Mouse (Mus musculus) adrenal gland, adult 8-10 months (tissue): ENCODE measurements at regions not wholly inside any gene's neighbourhood (a gene's known extent, or its start where the extent isn't known, plus 50 kb on each side); places are given as distances from the start of the nearest gene placed in this dataset.

Experiments used
- DNase-seq: peaks from one replicate; pipeline ENCODE4 v3.0.0; 2022

DNA sequence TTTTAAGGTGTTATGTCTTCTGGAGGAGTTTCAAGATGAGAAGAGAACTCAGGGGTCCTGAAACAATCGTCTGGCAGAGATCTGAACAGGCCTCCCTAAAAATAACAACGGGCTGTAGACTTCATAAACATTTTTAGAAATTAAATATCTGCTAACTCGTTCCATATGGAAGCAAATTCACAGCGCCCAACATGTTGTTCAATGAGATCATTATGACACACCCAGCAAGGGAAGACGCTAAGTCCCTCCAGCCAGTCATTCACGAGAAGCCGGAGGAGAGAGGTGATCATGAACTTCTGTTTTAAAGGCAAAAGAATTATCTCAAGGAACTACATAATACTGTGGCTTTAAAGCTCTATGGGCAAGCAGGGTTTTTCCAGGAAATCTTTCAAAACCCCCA lies 334.8 kb downstream of the Efna5 start:
- no peak for DNase-seq

DNA sequence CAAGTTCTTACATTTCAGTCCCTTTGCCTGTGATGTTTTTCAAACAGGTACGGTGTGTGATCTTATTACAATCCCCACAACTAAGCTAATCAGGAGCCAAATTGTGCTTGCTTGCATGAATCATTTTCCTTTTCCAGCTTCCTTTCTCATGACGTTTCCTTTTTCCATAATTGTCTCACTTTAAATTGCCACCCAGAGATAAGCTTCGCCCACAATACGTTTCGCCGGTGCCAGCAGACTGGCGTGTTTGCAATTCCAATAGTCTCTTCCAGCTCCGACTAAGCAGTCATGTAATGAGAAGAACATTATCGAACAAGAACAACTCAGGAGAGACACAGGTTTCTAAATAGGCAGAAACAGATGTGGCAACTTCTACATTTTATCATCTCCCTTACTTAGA lies 335.8 kb downstream of the Efna5 start:
- no peak for DNase-seq

DNA sequence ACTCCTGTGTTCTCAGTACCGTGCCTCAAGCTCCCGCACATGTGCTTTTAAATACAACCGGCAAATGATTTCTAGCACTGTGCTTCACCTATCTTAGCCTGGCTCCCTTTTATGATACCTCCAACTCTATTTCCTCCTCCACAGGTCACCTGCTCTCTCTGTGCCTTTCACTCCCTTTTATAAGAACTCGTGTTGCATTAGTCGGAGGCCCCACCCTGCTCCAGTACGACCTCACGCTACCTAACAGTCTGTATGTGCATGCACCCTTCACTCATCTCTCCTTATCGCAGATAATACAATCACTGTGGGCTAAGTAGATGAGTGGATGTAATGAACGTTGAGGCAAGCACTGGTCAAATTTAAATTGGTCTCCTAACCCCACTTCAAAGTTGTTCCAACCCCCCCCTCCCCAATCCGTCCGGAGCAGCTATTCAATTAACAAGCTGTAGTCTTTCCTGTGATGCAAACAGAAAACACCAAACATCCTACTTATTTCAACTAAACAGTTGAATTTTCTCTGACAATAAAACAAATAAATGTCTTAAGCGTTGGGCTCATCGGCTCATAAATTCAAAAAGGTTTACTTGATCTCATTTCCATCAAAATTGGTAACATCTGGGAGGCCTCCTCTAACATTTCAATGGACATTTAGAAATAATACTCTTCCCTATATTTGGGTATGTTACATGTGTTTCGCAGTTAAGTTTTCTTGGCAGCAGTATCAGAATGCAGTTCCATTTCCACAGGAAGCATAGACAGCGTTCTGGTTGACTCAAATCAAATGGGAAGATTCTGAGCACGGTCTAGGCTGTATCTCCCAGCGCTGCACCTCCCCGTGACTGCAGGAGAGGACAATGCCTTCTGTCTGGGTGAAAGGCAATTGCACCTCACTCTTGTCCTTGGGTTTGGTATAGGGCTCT lies 337.8 kb downstream of the Efna5 start:
- no peak for DNase-seq

DNA sequence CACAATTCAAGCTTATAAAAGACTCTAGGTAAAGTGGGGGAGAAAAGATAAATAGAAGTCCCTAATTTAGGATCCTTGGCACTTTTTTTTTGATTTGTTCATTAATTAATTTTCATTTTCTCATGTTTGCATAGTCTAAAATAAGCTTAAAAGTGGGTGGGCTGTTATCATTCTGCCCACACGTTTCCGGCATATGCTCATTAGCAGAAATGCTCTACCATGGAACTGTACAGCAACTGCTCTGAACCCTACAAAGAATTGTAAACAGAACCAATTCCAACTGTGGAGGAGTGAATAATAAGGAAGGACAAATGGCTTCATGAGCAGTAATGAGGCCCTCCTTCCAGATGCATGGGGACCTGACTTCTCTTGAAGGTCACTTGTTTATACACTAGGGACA lies 351.2 kb downstream of the Efna5 start:
- no peak for DNase-seq

DNA sequence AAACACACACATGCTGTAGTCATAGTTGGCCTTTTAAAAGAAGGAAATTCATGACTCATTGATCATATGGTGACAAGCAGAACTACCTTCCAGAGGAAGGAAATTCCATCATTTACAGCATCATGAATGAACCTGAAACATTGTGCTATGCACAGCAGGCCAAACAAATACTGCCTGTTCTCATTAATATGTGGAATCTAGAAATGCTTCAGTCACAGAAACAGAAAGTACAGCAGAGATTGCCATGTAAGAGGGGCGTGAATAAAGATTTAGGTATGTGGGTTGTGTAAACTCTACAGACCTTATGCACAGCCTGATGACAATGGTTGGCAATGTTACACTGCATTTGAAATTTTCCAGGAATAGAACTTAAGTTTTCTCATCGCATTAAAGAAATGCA lies 353.6 kb downstream of the Efna5 start:
- DNase-seq, result no peak

DNA sequence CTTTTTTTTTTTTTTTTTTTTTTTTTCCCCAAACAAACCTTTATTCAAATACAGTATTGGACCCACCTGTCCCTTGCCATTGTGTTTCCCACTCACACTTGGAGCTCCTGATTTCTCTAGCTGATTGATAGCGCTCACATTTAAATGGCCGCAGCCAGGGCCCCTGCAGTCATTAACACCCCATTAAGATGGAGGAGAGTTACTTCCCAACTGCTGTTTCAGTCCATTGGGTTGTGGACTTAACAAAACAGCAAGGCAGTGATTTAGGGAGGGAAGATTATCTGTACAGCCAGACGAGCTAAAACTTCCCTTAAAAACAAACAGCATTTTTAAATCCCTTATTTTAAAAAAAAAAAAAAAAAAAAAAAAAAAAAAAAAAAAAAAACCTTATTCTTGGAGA lies 367.5 kb downstream of the Efna5 start:
- no peak for DNase-seq

DNA sequence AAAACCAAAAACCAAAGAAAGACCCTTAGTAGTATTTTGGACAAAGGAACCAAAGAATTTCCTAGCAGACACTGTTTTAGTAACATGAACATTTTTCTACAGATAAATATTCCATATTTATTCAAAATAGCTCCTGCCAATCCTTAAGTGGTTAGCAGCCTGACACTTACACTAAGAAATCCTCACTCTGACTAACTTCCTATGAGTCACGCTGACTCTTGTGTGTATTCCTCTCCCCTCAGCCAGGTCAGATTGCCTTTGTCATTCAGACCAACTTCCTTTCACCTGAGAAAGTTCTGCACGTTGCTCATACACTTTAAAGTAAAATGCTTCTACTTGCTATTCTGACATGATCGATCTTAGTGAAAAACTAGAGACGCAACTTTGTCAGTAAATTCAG lies 370.9 kb downstream of the Efna5 start:
- no peak for DNase-seq

DNA sequence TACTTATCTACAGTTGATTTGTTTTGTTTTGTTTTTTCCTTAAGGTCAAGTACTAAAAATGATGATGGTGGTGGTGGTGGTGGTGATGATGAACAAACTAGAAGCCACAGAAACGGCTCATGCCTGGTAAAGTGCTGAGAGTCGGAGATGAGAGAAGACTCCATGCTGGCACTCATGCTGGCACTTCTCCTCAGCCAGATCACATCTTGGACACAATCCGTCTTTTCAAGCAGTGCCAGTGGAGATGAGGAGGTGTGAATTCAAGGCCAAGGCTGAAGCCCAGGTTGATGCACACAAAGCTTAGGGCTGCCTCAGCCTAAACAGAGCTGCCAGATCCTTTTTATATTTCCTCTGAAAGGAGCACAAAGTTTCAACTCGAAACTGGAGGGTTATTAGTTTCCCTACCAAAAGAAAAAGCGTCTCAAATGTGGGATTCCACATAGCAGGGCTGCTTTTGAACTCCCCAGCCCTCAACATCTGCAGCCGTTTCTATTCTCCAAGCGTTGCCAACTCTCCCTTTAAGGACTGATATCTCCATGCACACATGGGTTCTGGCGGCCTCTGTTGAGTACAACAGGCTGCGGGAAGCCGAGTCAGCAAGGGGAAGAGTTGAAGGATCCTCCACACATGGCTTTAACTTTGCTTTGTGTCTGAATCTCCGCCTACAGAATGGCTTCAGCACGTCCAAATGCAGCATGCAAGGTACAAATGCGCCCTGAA lies 373.2 kb downstream of the Efna5 start:
- DNase-seq, result no peak

DNA sequence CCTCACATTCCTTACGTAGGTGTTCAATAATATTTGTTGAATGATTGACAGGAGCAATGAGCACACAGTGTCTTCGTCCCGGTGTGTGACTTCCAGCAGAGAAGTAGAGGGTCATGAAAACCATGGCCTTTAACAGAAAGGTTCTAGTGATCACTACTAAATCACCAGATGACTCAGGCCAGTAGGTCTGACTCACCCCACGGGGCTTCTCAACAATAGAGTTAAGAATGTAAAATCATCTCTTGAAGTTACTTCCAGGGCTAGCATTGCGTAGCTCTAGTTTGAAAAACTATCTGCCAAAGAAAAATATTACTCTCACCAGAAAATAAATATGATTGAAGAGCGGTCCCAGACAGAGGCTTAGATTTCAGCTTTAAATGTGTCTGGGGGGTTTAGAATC lies 376.4 kb downstream of the Efna5 start:
- no peak for DNase-seq

DNA sequence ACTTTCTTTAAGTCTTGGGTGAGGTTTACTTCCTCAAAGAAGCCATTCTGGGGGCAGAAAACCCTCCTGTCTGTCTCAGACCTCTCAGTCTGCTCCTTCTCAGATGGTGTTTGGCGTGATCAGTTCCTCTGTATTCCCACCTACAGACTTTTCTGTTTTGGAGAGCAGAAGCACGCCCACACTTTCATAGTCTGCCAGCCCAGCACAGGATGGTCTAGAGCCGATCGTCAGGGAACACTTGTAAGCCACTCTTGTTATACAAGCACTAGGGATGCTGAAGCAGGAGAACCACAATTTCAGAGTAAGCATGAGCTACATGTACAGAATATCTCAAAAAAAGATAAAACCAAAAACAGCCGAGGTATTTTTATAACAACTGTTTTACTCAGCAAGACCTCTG lies 410.4 kb downstream of the Efna5 start:
- no peak for DNase-seq

DNA sequence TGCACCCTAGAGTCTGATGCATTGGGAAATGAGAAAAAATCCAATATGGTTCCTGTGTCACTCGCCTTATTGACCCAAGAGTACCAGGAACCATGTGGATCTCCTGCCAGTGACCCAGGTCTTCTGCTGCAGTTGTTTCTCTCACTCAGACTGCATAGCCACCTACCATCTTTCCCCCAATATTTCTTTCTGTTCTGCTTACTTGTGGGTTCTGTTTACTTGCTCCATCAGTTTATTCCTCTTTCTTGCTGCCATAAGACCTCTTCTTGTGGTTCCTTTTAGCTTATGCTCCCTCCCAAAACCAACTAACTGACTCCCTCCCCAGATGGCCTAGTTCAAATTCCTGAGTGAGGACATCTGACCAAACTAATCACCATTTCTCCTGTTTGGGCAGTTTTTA lies 411.8 kb downstream of the Efna5 start:
- no peak for DNase-seq

DNA sequence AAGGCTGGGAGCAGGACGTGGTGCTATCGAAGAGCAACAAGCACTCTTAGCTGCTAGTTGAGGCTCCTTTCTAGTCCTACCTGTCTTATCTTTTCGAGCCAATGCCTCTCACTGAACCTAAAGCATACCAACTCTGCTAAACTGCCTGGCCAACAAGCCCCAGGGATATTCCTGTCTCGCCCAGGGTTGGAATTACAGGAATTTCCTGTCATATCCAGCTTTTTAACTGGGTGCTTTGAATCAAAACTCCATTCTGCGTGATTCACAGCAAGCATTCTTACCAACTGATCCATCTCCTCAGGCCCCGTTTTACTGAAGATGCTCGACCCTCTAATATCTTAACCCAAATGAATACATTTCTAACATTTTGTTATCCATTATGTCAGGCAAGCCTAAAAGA lies 412.3 kb downstream of the Efna5 start:
- no peak for DNase-seq

DNA sequence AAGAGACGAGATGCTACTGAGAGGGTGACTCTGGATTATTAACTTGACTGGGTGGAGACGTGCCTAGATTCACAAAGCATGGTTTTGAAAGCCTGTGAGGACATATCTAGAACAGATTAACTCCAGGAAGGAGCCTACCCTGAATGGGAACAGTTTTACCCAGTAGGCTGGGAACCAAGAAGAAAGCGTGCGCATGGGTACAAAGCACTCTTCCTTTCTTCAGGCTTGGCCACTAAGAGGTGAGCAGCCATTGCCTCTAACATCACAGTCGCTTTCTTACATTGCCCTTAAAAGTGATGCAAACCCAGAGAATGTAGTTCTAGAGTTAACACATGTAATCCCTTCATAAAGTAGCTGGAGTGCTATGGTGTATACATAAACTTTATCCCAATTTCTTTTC lies 414.0 kb downstream of the Efna5 start:
- DNase-seq, result no peak

DNA sequence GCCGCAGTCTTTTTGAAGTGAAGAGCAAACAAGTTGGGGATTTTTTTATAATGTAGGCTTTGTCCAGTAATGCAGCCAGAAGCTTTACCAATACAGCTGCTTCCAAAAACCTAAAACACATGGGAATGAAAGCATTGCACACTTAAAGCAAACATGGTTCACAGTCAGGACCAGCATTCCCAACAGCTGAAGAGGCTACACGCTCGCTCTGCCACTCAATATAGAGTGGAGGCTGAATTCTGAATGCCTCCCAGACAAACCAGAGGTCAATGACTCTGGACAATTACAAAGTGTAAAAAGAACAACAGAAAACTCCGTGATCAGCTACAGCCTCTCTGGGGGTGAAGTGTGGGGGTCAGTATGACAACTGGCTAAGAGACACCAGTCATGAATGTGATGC lies 416.1 kb downstream of the Efna5 start:
- DNase-seq, result no peak

DNA sequence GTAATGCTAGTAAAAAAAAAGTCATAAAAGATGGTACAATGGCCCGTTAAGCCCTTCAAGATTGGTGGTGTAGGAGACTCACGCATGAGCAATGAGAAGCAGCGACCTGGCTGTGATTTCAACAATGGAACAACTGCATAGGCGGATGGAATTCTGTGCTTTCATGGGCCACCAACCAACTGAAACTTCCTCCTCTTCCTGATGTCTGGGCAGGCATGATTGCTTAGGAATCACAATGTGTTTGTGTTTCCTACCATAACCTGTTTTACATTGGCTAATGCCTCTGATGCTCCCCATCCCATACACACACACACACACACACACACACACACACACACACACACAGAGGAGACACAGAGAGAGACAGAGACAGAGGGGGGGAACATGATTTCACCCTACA lies 416.9 kb downstream of the Efna5 start:
- no peak for DNase-seq

DNA sequence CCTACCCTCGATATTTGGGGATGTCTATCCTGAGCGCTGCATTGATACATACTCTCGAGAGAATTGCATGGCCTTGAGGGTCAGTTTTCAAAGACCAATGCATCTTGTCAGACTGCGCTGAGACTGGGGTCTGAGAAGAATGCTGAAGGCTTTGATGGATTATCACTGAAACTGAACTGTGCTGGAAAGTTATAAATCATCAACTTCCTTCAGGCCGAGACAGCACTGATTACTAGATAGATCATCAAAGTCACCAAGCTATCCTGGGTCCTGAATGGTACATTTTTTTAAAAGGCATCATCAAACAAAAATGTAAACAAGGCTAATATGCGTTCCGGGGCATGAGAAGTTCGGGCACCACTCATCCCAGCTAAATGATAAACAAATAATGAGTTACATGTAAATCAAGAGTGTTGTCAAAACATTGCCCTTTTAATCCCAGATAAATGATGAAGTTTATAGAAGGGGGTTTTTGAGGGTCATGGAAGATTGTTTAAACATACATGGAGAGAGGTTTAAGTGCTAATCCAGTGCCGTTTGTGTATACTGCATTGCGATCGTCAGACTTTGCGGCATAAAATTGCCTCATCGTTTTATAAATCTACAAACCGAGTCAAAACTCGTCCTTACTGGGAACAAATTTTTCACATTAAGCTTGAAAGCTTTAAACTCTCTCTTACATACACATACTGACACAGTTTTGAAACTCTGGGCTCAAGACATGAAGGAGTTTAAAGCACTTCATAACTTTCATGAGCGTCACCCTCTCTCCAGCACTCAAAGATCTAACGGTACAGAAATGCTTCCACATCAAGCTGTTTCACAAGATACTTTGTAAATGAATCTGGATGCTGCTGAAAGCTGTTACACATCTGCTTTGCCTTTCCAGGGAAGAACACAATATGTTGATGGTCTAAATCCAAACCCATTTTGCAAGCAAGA lies 419.5 kb downstream of the Efna5 start:
- DNase-seq, result no peak

DNA sequence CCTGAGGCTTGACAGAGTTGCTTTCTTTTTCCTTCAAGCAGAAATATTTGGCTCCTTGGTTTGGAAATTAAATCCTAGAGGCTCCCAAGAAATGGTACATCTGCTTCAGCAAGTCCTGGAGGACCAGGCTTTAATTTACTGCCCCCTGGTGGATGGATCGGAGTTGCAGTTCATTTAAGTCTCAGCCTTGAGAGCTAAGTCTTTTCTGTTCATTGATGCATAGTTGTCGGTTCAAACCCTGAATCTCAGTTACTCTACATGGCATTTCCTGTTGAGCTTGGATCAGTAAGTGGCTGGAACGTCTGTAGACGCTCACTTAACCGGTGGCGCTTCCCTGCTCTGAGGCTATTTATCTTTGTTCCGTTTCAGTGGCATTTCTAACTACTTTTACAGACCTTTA lies 422.2 kb downstream of the Efna5 start:
- DNase-seq, result peak; percentile 52

DNA sequence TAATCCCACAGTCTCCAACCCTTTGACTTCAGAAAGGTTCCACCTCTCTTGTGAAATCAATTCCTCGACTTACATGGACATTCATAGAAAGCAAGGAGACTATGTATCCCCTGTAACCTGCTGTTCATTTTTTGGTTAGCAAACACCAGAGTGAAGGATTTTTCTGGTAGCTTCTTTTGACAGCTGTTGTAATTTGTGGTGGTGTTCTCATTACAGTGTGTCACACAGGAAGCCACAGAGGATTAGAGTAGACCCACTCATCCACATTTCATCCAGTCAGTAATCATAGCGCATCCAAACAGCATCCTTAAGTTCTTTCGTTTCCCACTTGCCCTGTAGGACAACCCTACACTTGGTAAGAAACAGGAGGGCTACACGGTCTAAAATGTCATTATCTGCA lies 443.1 kb downstream of the Efna5 start:
- DNase-seq, result no peak

DNA sequence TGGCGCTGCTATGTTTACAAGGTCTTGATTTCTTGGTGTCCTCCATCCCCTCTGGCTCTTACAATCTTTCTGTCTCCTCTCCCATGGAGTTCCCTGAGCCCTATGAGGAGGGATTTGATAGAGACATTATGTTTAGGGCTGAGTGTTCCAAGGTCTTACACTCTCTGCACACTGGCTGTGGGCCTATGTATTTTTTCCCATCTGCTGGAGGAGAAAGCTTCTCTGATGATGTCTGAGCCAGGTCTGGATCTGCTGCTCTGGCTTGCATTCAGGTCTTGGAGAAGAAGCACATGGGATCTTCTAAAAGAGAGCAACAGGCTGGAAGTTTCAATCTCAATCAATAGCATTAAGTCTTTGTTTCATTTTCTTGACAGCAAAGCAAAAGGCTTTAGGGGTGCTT lies 445.1 kb downstream of the Efna5 start:
- DNase-seq, result no peak

DNA sequence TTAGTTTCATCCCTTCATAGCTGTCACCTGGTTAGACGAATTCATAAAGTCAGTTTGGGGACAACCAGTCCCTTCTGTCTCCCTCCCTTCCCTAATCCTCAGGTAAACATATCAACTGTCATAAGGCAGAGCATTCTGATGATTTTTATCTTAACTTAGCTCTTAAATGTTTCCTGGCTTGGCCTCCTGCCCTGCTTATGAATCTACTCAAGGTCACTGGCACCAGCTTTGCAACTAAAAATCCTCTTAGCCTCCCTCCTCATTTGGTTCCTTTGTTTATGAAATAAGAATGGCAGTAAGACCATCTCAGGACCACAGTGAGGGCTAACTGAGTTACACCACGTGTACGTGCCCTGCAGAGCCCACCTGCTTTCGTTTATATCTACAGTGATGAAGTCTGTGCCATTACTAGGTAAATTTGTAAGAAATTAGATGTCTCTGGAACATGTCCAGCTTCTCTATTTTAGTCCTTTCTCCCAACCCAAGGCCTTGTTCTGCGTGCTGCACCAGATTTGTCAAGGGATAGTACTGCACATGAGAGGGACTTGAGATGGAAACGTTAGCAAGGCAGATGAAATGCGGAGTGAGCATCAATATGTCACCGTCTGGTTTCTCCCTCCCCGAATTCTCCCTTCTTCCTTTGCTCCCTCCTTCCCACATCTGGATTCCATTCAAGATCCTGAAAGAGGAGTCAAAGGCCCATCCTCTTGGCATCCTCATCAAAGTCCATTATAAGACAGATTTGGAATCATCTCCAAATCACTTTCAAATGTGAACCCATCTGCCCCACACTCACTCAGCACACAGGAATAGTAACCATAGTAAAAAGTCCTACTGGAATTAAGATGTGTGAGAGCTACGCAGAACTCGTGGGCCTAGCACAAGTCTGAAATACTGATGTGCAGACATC lies 457.4 kb downstream of the Efna5 start:
- peak; percentile 62 for DNase-seq

DNA sequence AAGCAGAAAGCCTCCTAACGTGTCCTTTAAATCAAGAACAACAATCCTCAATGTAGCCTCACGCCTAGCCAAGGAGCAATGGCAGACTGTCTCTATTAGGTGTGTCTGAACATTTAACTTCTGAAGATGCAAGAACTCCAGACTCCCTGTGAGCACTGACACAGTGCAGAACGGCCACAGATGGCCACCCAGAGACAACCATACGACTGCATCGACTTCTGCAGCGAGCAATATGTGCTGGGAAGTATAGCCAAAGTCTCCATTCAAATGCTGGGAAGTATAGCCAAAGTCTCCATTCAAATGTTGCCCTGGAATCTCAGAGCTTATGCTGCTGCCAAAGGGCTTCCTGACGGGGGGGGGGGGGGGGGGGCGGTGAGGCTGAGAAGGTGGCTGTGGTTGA lies 463.5 kb downstream of the Efna5 start:
- DNase-seq, result no peak

DNA sequence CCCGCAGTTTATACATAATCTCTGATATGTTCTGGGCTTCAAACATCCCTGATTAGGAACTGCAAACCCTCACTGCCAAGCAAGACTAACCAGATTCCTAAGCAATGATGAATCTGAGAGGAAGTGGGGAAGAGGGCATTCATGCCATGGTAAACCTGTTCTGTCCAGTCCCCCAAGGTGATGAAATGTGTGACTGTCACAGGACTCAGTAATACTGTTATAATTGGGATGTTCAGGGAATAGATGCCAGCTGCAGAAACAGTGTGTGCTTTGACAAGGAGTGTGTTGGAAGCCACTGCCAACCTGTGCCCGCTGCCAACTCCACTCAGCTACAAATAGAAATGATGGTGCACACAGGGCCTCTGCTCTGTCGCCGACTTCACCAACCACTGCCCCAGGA lies 466.0 kb downstream of the Efna5 start:
- no peak for DNase-seq
